Mouse (Mus musculus): Measurements from ENCODE around the gene Fpr3.

DNA sequence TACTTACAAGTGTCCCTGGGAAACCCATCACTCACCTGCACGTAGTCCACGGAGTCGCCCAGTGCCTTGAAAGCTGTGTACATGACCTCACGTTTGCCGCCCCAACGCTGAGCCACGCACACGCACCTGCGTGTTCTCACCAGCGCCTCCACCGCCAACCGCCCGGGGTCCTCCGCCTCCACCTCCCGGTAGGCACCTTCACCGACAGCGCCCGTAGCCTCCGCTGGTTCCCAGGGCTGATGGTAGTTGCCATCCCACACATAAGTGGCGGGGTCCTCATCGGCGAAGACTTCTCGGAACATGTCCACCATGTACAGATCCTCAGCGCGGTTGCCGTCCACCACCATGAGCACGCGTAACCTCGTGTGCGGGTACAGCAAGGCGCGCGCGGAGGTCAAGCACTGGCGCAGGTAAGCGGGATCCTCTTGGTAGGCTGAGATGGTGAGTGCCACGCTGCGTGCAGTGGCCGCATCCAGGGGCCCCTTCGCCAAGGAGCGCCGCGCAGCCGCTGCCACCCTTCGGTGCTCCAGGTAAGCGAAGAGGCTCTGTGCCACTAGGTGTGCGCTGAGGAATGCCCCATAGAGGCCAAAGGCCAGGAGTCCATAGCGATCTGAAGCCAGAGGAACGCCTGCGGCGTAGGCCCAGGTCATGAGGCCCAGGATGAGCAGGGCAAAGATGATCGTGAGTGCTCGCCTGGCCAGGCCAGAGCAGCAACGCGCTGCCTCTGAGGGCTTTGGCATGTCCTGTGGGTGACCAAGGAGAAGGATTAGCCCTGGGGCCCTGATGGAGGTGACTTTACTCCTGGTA lies 37.5 kb upstream of the Fpr3 start:
- TF ChIP-seq POLR2A (IDR thresholded peaks at IDR 0.05; ENCODE audit: insufficient read depth, low read depth, low read length) (no peak), CTCF (IDR thresholded peaks at IDR 0.05; ENCODE audit: insufficient read depth, low read depth, low read length) (no peak)
